Mouse (Mus musculus) MEL (cell line): ENCODE measurements at regions not wholly inside any gene's neighbourhood (a gene's known extent, or its start where the extent isn't known, plus 50 kb on each side); places are given as distances from the start of the nearest gene placed in this dataset.

ENCODE experiments used
- DNase-seq: peaks from one replicate; pipeline ENCODE4 v3.0.0; 2011; ENCODE audit warnings: low read depth, low spot score
- H3K27ac ChIP-seq: 2 replicates; pipeline ENCODE4 v1.5.1; 2012; ENCODE audit warnings: low read depth, mild to moderate bottlenecking, control low read depth, low read length, moderate library complexity; ENCODE audit not compliant: control insufficient read depth
- H3K27me3 ChIP-seq, 2 experiments: fragments of 150-350 bp in 1 of 2; sonication (generic) in 1 of 2; 2 replicates each; pipeline ENCODE4 v1.6.1; 2012; ENCODE audit warnings: low read length in 2 of 2, mild to moderate bottlenecking in 2 of 2, improper control_type of control experiment in 1 of 2, moderate library complexity in 1 of 2; ENCODE audit not compliant: insufficient read depth in 2 of 2, control insufficient read depth in 1 of 2
- H3K36me3 ChIP-seq, 2 experiments: 2 replicates each; pipeline ENCODE4 v1.6.1; 2012 to 2014; ENCODE audit warnings: low read length in 2 of 2, improper control_type of control experiment in 1 of 2, inconsistent platforms in 1 of 2, mild to moderate bottlenecking in 1 of 2; ENCODE audit not compliant: insufficient read depth in 2 of 2, control insufficient read depth in 1 of 2
- H3K4me1 ChIP-seq, 2 experiments: fragments of 150-350 bp in 1 of 2; sonication (generic) in 1 of 2; 2 replicates each; pipeline ENCODE4 v1.6.1; 2012; ENCODE audit warnings: low read length in 2 of 2, improper control_type of control experiment in 1 of 2, mild to moderate bottlenecking in 1 of 2; ENCODE audit not compliant: insufficient read depth in 2 of 2, control insufficient read depth in 1 of 2
- H3K4me3 ChIP-seq, 2 experiments: fragments of 150-350 bp in 1 of 2; sonication (generic) in 1 of 2; 2 replicates each; pipeline ENCODE4 v1.5.1; 2012; ENCODE audit warnings: low read depth in 2 of 2, low read length in 2 of 2, mild to moderate bottlenecking in 2 of 2, moderate library complexity in 2 of 2, control low read depth in 1 of 2, improper control_type of control experiment in 1 of 2; ENCODE audit not compliant: control insufficient read depth in 1 of 2, insufficient read depth in 1 of 2
- H3K79me2 ChIP-seq: 2 replicates; pipeline ENCODE4 v1.6.1; 2012; ENCODE audit warnings: mild to moderate bottlenecking, low read length, moderate library complexity; ENCODE audit not compliant: control insufficient read depth, poor library complexity, insufficient read depth
- H3K9ac ChIP-seq: 2 replicates; pipeline ENCODE4 v1.6.1; 2012; ENCODE audit warnings: low read depth, mild to moderate bottlenecking, control low read depth, low read length, moderate library complexity; ENCODE audit not compliant: control insufficient read depth, poor library complexity, severe bottlenecking
- H3K9me3 ChIP-seq: fragments of 150-350 bp; sonication (generic); replicated peaks from 2 replicates; pipeline ENCODE4 v1.6.1; 2012; ENCODE audit warnings: mild to moderate bottlenecking, low read length, improper control_type of control experiment, moderate library complexity; ENCODE audit not compliant: insufficient read depth
- E2F4 ChIP-seq: IDR thresholded peaks from 2 replicates; pipeline ENCODE4 v1.6.1; 2011; ENCODE audit warnings: low read depth, low read length, improper control_type of control experiment, borderline replicate concordance
- ELF1 ChIP-seq: IDR thresholded peaks from 2 replicates; pipeline ENCODE4 v1.6.1; 2014; ENCODE audit warnings: low read depth, mild to moderate bottlenecking, inconsistent platforms, low read length, improper control_type of control experiment, moderate library complexity
- EP300 ChIP-seq, 2 experiments: IDR thresholded peaks; 2 replicates each; pipeline ENCODE4 v1.6.1; 2011; ENCODE audit warnings: improper control_type of control experiment in 2 of 2, low read length in 2 of 2, low read depth in 1 of 2, mild to moderate bottlenecking in 1 of 2
- ETS1 ChIP-seq: IDR thresholded peaks from 2 replicates; pipeline ENCODE4 v1.6.1; 2012; ENCODE audit warnings: low read depth, mild to moderate bottlenecking, inconsistent platforms, low read length, improper control_type of control experiment, moderate library complexity
- MAX ChIP-seq: IDR thresholded peaks from 2 replicates; pipeline ENCODE4 v1.6.1; 2011; ENCODE audit warnings: low read length, improper control_type of control experiment
- MEF2A ChIP-seq: IDR thresholded peaks from 2 replicates; pipeline ENCODE4 v1.6.1; 2014; ENCODE audit warnings: low read depth, mild to moderate bottlenecking, inconsistent platforms, low read length, improper control_type of control experiment; ENCODE audit not compliant: poor library complexity, insufficient replicate concordance, severe bottlenecking; ENCODE audit errors: extremely low read depth
- MXI1 ChIP-seq: IDR thresholded peaks from 2 replicates; pipeline ENCODE4 v1.6.1; 2011; ENCODE audit warnings: mild to moderate bottlenecking, low read depth, low read length, improper control_type of control experiment
- NRF1 ChIP-seq: IDR thresholded peaks from 2 replicates; pipeline ENCODE4 v1.6.1; 2014; ENCODE audit warnings: low read depth, mild to moderate bottlenecking, inconsistent platforms, low read length, improper control_type of control experiment, moderate library complexity; ENCODE audit not compliant: poor library complexity, insufficient read depth, severe bottlenecking
- POLR2A ChIP-seq, 2 experiments: IDR thresholded peaks; 2 replicates each; pipeline ENCODE4 v1.6.1; 2011 to 2012; ENCODE audit warnings: low read length in 2 of 2, mild to moderate bottlenecking in 2 of 2, control low read depth in 1 of 2, improper control_type of control experiment in 1 of 2, low read depth in 1 of 2, moderate library complexity in 1 of 2; ENCODE audit not compliant: control insufficient read depth in 1 of 2, insufficient read depth in 1 of 2, poor library complexity in 1 of 2
- RAD21 ChIP-seq: IDR thresholded peaks from 2 replicates; pipeline ENCODE4 v1.6.1; 2011; ENCODE audit warnings: mild to moderate bottlenecking, low read depth, low read length, improper control_type of control experiment
- RCOR1 ChIP-seq: IDR thresholded peaks from 2 replicates; pipeline ENCODE4 v1.6.1; 2012; ENCODE audit warnings: low read depth, mild to moderate bottlenecking, inconsistent platforms, low read length, improper control_type of control experiment
- SMC3 ChIP-seq: IDR thresholded peaks from 2 replicates; pipeline ENCODE4 v1.6.1; 2011; ENCODE audit warnings: low read depth, low read length, improper control_type of control experiment
- TAL1 ChIP-seq: IDR thresholded peaks from 2 replicates; pipeline ENCODE4 v1.6.1; 2012; ENCODE audit warnings: mild to moderate bottlenecking, inconsistent platforms, low read length, moderate library complexity, mixed read lengths
- TCF12 ChIP-seq: IDR thresholded peaks from 2 replicates; pipeline ENCODE4 v1.6.1; 2014; ENCODE audit warnings: low read depth, mild to moderate bottlenecking, inconsistent platforms, low read length, improper control_type of control experiment, moderate library complexity
- USF2 ChIP-seq, 2 experiments: IDR thresholded peaks; 2 replicates each; pipeline ENCODE4 v1.6.1; 2011 to 2012; ENCODE audit warnings: improper control_type of control experiment in 2 of 2, low read length in 2 of 2, borderline replicate concordance in 1 of 2, inconsistent platforms in 1 of 2, low read depth in 1 of 2, mild to moderate bottlenecking in 1 of 2; ENCODE audit not compliant: insufficient read depth in 1 of 2
- ZC3H11A ChIP-seq: IDR thresholded peaks from 2 replicates; pipeline ENCODE4 v1.6.1; 2012; ENCODE audit warnings: low read depth, mild to moderate bottlenecking, inconsistent platforms, low read length, improper control_type of control experiment
- ZKSCAN1 ChIP-seq: IDR thresholded peaks from 2 replicates; pipeline ENCODE4 v1.6.1; 2012; ENCODE audit warnings: low read depth, mild to moderate bottlenecking, inconsistent platforms, low read length, improper control_type of control experiment, moderate library complexity
- ZNF384 ChIP-seq: IDR thresholded peaks from 2 replicates; pipeline ENCODE4 v1.6.1; 2012; ENCODE audit warnings: low read depth, mild to moderate bottlenecking, inconsistent platforms, low read length, improper control_type of control experiment

- no peaks in the 10 kb centered on the region for H3K27me3 ChIP-seq
- H3K9me3 ChIP-seq, result no peaks in the 10 kb centered on the region
- TF ChIP-seq EP300 (IDR thresholded peaks at IDR 0.05; ENCODE audit: low read depth in 1 of 2, low read length in 2 of 2) (no peak), SMC3 (no peak), POLR2A (IDR thresholded peaks at IDR 0.05; ENCODE audit: control insufficient read depth in 1 of 2, insufficient read depth in 1 of 2, low read depth in 1 of 2, low read length in 2 of 2, poor library complexity in 1 of 2) (no peak), RAD21 (no peak), ZKSCAN1 (no peak), RCOR1 (no peak), MAX (no peak), ETS1 (no peak), ZNF384 (no peak), ZC3H11A (no peak)
- no peaks in the 10 kb centered on the region for H3K79me2 ChIP-seq
- no peak overlapping the region for H3K9ac ChIP-seq
- H3K27ac ChIP-seq, result no peak overlapping the region
- no peaks in the 10 kb centered on the region for H3K4me1 ChIP-seq
- H3K4me3 ChIP-seq, result no peak overlapping the region
- no peaks in the 10 kb centered on the region for H3K36me3 ChIP-seq
- DNase-seq, result no peak
Observed at GRCm38 (mm10) chr12:71743345-71743744, 87.5 kb upstream of the Daam1 start.

DNA sequence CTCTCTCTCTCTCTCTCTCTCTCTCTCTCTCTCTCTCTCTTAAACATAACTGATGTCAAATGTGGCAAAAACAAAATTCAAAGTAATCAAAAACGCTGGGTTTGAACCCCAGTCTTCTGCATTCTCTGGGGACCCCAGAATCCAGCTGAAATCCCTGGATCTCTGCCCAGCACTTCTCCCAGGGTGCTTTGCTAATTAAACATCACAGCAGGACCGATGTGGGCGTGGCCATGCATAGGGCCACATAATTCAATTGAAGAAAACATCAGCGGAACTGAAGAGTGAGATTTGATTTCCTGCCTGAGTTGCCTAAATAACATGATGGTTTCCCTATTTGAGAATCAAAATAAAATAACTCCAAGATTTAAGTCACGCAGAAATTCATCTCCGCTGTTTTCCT, 84.9 kb upstream of the Daam1 start:
- TF ChIP-seq E2F4 (no peak), MXI1 (no peak), NRF1 (no peak), USF2 (IDR thresholded peaks at IDR 0.05; ENCODE audit: borderline replicate concordance in 1 of 2, insufficient read depth in 1 of 2, low read depth in 1 of 2, low read length in 2 of 2) (no peak), ELF1 (no peak), TAL1 (no peak), ETS1 (no peak), ZKSCAN1 (no peak), TCF12 (no peak)
- no peak overlapping the region for H3K9ac ChIP-seq
- H3K27ac ChIP-seq, result no peak overlapping the region
- H3K4me1 ChIP-seq, result no peaks in the 10 kb centered on the region
- H3K4me3 ChIP-seq, result no peak overlapping the region
- H3K27me3 ChIP-seq, result no peaks in the 10 kb centered on the region
- H3K79me2 ChIP-seq, result no peaks in the 10 kb centered on the region
- no peak for DNase-seq
- H3K9me3 ChIP-seq, result no peaks in the 10 kb centered on the region
- H3K36me3 ChIP-seq, result no peaks in the 10 kb centered on the region

GRCm38 (mm10) chr12:71747386-71747785, 83.5 kb upstream of the Daam1 start:
- Histone ChIP-seq H3K27ac (no peak overlapping the region), H3K4me1 (no peaks in the 10 kb centered on the region), H3K79me2 (no peaks in the 10 kb centered on the region), H3K4me3 (no peak overlapping the region), H3K9me3 (no peaks in the 10 kb centered on the region), H3K27me3 (no peaks in the 10 kb centered on the region), H3K36me3 (no peaks in the 10 kb centered on the region), H3K9ac (no peak overlapping the region)
- TF ChIP-seq MEF2A, result no peak
- TF ChIP-seq ZNF384, result no peak
- no peak for TF ChIP-seq ETS1
- DNase-seq, result no peak
